Mouse (Mus musculus) megakaryocyte-erythroid progenitor cell, adult 5-6 weeks (primary cell): Measurements from ENCODE around the gene Eif3m. TPM values are rescaled to one million over a fixed set of nuclear protein-coding genes. Genes with fewer than 3 reads are reported as not detected.

ENCODE experiments used
- ATAC-seq: replicated peaks from 2 replicates; pipeline ENCODE4 v1.8.0; 2016; ENCODE audit warnings: mild to moderate bottlenecking, inconsistent platforms; ENCODE audit not compliant: severe bottlenecking, poor library complexity, low FRiP score, low TSS enrichment
- total RNA-seq, 2 experiments: library from RNA; stranded (forward) in 1 of 2; stranded (reverse) in 1 of 2; fragments of 200-1000, 215-1000 nt in 1 of 2; fragments of >200 nt in 1 of 2; fragmentation: Nextera tagmentation in 1 of 2; gene quantifications; 2 replicates each; pipeline ENCODE4 v1.2.3; 2014 to 2017

Eif3m gene
- total RNA-seq, 2 experiments from 2014 or later, result 379 to 410 TPM

DNA sequence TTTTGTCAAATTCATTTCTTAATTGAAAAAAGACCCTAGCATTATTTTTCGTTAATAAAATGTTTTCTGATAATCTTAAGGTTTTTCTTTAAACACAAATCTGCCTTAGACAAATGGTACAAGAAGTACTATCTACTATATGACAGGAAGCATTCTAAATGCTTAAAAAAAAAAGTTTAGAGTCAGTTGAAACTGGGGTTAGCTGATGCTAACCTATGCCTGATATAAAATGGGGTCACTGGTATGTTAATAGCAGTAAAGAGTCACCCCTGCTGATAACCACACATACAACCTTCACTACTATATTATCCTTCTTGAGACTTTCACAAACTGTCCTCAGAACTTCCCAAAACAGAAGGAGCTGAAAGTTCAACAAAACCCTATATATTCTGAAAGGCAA lies 2.6 kb upstream of the Eif3m start:
- ATAC-seq, result no peak

- ATAC-seq, result peak; percentile 55
These were observed 922 bp upstream of the Eif3m start for GRCm38 (mm10) chr2:105017802-105018201.

DNA sequence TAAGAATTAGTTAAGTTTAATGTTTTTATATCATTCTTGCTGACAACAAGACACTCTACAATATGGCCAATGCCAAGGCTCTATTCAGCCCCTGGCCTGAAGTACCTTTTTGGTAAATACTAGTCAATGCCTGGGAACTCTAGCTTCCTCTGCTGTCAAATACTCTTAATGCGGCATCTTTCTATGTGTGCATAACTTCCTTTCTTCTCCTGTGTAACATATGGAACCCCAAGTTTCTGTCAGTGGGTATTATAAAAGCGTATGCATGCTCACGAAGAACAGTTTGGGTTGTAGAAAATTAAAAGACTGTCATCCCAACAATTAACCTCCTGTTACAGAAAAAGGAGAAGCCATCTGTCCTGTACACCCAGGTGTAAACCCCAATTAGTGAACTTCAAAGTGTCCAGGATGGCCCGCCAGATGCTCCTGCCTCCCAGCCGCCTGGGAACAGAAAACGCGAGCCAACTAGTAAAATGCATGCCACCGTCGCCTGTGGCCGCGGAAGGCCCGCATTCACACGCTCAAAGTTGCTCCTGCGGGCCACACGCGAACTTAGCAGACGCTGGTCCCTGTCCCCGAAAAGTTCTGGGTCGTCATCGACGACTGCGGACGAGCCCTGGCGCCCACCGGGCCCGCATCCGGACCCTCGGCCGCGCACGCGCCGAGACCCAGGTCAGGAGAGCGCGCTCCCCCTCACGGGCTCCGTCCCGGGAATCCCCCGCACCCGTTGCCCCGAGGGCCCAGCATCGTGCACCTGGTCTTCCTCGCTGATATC lies 501 bp downstream of the Eif3m start:
- ATAC-seq, result no peak

DNA sequence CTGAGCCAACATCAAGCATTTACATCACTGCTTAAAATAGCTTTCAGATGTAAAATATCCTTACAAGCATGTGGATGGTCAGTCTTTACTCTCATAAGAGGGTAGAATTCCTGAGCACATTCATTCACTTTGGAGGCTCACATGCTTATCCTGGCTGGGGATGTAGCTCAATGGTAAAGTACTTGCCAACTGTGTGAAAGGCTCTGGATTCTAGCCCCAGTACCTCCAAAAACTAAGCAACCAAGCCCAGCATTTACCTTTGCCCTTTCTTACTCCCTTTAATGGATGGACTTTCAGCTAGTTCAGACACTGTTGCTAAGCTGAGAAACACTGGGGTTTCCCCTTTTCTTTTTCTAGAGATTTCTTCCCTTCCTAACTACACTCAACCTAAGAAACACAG lies 9.6 kb downstream of the Eif3m start:
- no peak for ATAC-seq

DNA sequence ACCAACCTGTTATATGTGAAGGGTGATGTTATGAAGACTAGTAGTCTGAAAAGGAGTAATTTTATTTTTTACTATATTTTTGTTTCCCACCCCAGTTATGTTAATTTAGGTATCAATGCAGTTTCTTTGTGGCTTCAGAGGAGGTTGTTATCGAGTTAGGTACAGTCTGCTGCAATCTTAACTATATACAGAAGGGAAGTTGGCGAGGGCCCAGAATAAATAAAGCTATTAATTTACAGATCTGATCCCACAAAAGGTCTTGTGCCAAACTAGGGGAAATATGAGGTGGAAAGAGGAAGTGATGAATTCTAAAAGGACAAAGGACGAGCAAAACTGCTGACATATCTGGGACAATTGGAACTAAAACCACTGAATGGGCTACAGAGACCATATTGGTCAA lies 20.7 kb downstream of the Eif3m start:
- no peak for ATAC-seq

DNA sequence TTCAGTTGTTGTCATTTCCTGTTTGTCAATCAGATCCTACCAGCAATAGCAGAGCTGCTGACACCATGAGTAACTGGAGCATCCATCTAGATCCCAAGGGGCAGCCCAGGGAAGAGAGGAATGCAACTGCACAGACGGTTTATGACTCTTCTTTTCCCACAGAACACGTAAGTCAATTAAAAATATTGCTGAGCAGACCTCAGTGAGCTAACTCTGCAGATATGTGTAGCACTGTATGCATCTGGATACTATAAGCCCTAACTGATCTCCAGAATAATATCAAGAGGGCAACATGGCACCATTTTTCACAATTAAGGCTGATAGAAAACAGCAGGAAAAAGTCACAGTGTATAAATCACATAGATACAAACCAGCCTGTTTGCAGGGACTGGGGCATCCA lies 22.4 kb downstream of the Eif3m start:
- no peak for ATAC-seq

- ATAC-seq, result no peak
These were observed 27.9 kb downstream of the Eif3m start for GRCm38 (mm10) chr2:104988974-104989373.

- no peak for ATAC-seq
These were observed 31.1 kb downstream of the Eif3m start for GRCm38 (mm10) chr2:104985796-104986195.

GRCm38 (mm10) chr2:104981712-104982111 lies 35.2 kb downstream of the Eif3m start:
- ATAC-seq, result no peak

- no peak for ATAC-seq
These were observed 52.4 kb downstream of the Eif3m start for GRCm38 (mm10) chr2:104964492-104964891.

Other genes starting within 250 kb of the Eif3m start
- gene Qser1, start 200.3 kb downstream of the Eif3m start, total RNA-seq (2014; fragmentation: Nextera tagmentation), result 23.7 and 28.0 TPM in 2 replicates
- gene Qser1, start 200.3 kb downstream of the Eif3m start, total RNA-seq (2017), result 3.8 and 12.6 TPM in 2 replicates
- gene Prrg4, start 167.2 kb downstream of the Eif3m start, total RNA-seq (2014; fragmentation: Nextera tagmentation), result 1.3 TPM in 2 replicates
- gene Prrg4, start 167.2 kb downstream of the Eif3m start, total RNA-seq (2017), result 5.2 and 13.1 TPM in 2 replicates
- not detected in 2 replicates for gene Ccdc73, start 149.3 kb downstream of the Eif3m start, total RNA-seq (2014; fragmentation: Nextera tagmentation)
- 13.9 TPM in 1 of 2 replicates, not detected in the other for gene Ccdc73, start 149.3 kb downstream of the Eif3m start, total RNA-seq (2017)
- gene Gm11060, start 74.9 kb upstream of the Eif3m start, total RNA-seq (2014; fragmentation: Nextera tagmentation), result not detected in 2 replicates
- not detected in 2 replicates for gene Gm11060, start 74.9 kb upstream of the Eif3m start, total RNA-seq (2017)
- not detected in 2 replicates for gene Wt1, start 109.4 kb upstream of the Eif3m start, total RNA-seq (2014; fragmentation: Nextera tagmentation)
- not detected in 2 replicates for gene Wt1, start 109.4 kb upstream of the Eif3m start, total RNA-seq (2017)
- 1.3 and 2.7 TPM in 2 replicates for gene Them7, start 207.2 kb upstream of the Eif3m start, total RNA-seq (2014; fragmentation: Nextera tagmentation)
- gene Them7, start 207.2 kb upstream of the Eif3m start, total RNA-seq (2017), result 2.7 and 3.2 TPM in 2 replicates